Mouse (Mus musculus): ENCODE measurements around the gene Scn2b. TPM values are rescaled to one million over a fixed set of nuclear protein-coding genes. Genes with fewer than 3 reads are reported as not detected.

The Scn2b gene
- polyA plus RNA-seq, 1 experiment from 2014 or later = 1.4 TPM

GRCm38 (mm10) chr9:45145533-45146266 lies 28.1 kb downstream of the Scn2b start:
- no peak overlapping the region for H3K27ac ChIP-seq (replicated peaks in 1 of 2; ENCODE audit: control insufficient read depth in 1 of 2, insufficient read depth in 1 of 2, low read depth in 2 of 2, low read length in 2 of 2)
- no peaks in the 10 kb centered on the region for H3K9me3 ChIP-seq (ENCODE audit: control insufficient read depth, low read length)
- WGBS = 5% methylated on average over 27 of the region's 27 CpGs
- ATAC-seq (ENCODE audit: insufficient number of reproducible peaks, insufficient read depth, low FRiP score, low read depth) = no peak
- peaks cover 75% of the 10 kb centered on the region for H3K27me3 ChIP-seq (ENCODE audit: control insufficient read depth, insufficient read depth, low read length)
- no peak overlapping the region for H3K9ac ChIP-seq (ENCODE audit: low read length)
- H3K4me2 ChIP-seq (ENCODE audit: low read length) = peak overlapping the region; percentile 67
- peaks cover 6 to 7% of the 10 kb centered on the region in 2 experiments; a peak in 2 of 4 replicates for H3K4me1 ChIP-seq (ENCODE audit: control insufficient read depth in 2 of 2, insufficient read depth in 2 of 2, low read length in 2 of 2)
- peak overlapping the region; percentile 37 to 39 for H3K4me3 ChIP-seq (ENCODE audit: control insufficient read depth in 1 of 2, insufficient read depth in 1 of 2, low read depth in 1 of 2, low read length in 2 of 2)
- H3K36me3 ChIP-seq (ENCODE audit: control insufficient read depth, insufficient read depth, low read length) = no peaks in the 10 kb centered on the region

- H3K4me1 ChIP-seq (ENCODE audit: control insufficient read depth in 2 of 2, insufficient read depth in 2 of 2, low read length in 2 of 2) = peaks cover 6 to 7% of the 10 kb centered on the region in 2 experiments; a peak in 2 of 4 replicates
- 2% methylated on average over 5 of the region's 5 CpGs for WGBS
- no peak overlapping the region for H3K27ac ChIP-seq (replicated peaks in 1 of 2; ENCODE audit: control insufficient read depth in 1 of 2, insufficient read depth in 1 of 2, low read depth in 2 of 2, low read length in 2 of 2)
- peak overlapping the region; percentile 67 for H3K4me2 ChIP-seq (ENCODE audit: low read length)
- peaks cover 73% of the 10 kb centered on the region for H3K27me3 ChIP-seq (ENCODE audit: control insufficient read depth, insufficient read depth, low read length)
- no peaks in the 10 kb centered on the region for H3K36me3 ChIP-seq (ENCODE audit: control insufficient read depth, insufficient read depth, low read length)
- no peaks in the 10 kb centered on the region for H3K9me3 ChIP-seq (ENCODE audit: control insufficient read depth, low read length)
- no peak for ATAC-seq (ENCODE audit: insufficient number of reproducible peaks, insufficient read depth, low FRiP score, low read depth)
- H3K9ac ChIP-seq (ENCODE audit: low read length) = no peak overlapping the region
- H3K4me3 ChIP-seq (ENCODE audit: control insufficient read depth in 1 of 2, insufficient read depth in 1 of 2, low read depth in 1 of 2, low read length in 2 of 2) = peak overlapping the region; percentile 37 to 39
Measured at GRCm38 (mm10) chr9:45146267-45146597, 28.6 kb downstream of the Scn2b start.

GRCm38 (mm10) chr9:45150933-45151332 lies 33.4 kb downstream of the Scn2b start:
- H3K9me3 ChIP-seq (ENCODE audit: control insufficient read depth, low read length) = no peaks in the 10 kb centered on the region
- peaks cover 33% of the 10 kb centered on the region for H3K27me3 ChIP-seq (ENCODE audit: control insufficient read depth, insufficient read depth, low read length)
- H3K9ac ChIP-seq (ENCODE audit: low read length) = no peak overlapping the region
- H3K4me2 ChIP-seq (ENCODE audit: low read length) = no peak overlapping the region
- H3K4me3 ChIP-seq (ENCODE audit: control insufficient read depth in 1 of 2, insufficient read depth in 1 of 2, low read depth in 1 of 2, low read length in 2 of 2) = no peak overlapping the region
- H3K36me3 ChIP-seq (ENCODE audit: control insufficient read depth, insufficient read depth, low read length) = no peaks in the 10 kb centered on the region
- no peak for ATAC-seq (ENCODE audit: insufficient number of reproducible peaks, insufficient read depth, low FRiP score, low read depth)
- 63% methylated on average over 1 of the region's 1 CpGs for WGBS
- H3K4me1 ChIP-seq (ENCODE audit: control insufficient read depth in 2 of 2, insufficient read depth in 2 of 2, low read length in 2 of 2) = peaks cover 2% of the 10 kb centered on the region in 2 experiments; a peak in 2 of 4 replicates
- H3K27ac ChIP-seq (replicated peaks in 1 of 2; ENCODE audit: control insufficient read depth in 1 of 2, insufficient read depth in 1 of 2, low read depth in 2 of 2, low read length in 2 of 2) = no peak overlapping the region

- ATAC-seq (ENCODE audit: insufficient number of reproducible peaks, insufficient read depth, low FRiP score, low read depth) = no peak
- Histone ChIP-seq H3K4me1 (ENCODE audit: control insufficient read depth in 2 of 2, insufficient read depth in 2 of 2, low read length in 2 of 2) (no peaks in the 10 kb centered on the region), H3K4me3 (ENCODE audit: control insufficient read depth in 1 of 2, insufficient read depth in 1 of 2, low read depth in 1 of 2, low read length in 2 of 2) (no peak overlapping the region), H3K36me3 (ENCODE audit: control insufficient read depth, insufficient read depth, low read length) (no peaks in the 10 kb centered on the region), H3K27me3 (ENCODE audit: control insufficient read depth, insufficient read depth, low read length) (peaks cover 12% of the 10 kb centered on the region), H3K4me2 (ENCODE audit: low read length) (no peak overlapping the region), H3K9me3 (ENCODE audit: control insufficient read depth, low read length) (0 out of 2 replicates have a peak, but pooled peaks cover 2% of the 10 kb centered on the region), H3K9ac (ENCODE audit: low read length) (no peak overlapping the region), H3K27ac (replicated peaks in 1 of 2; ENCODE audit: control insufficient read depth in 1 of 2, insufficient read depth in 1 of 2, low read depth in 2 of 2, low read length in 2 of 2) (no peak overlapping the region)
- WGBS = 48% methylated on average over 7 of the region's 7 CpGs
Measured at GRCm38 (mm10) chr9:45153361-45153760, 35.8 kb downstream of the Scn2b start.

- Histone ChIP-seq H3K9ac (ENCODE audit: low read length) (no peak overlapping the region), H3K4me1 (ENCODE audit: control insufficient read depth in 2 of 2, insufficient read depth in 2 of 2, low read length in 2 of 2) (no peaks in the 10 kb centered on the region), H3K9me3 (ENCODE audit: control insufficient read depth, low read length) (no peaks in the 10 kb centered on the region), H3K36me3 (ENCODE audit: control insufficient read depth, insufficient read depth, low read length) (no peaks in the 10 kb centered on the region), H3K27me3 (ENCODE audit: control insufficient read depth, insufficient read depth, low read length) (no peaks in the 10 kb centered on the region), H3K4me3 (ENCODE audit: control insufficient read depth in 1 of 2, insufficient read depth in 1 of 2, low read depth in 1 of 2, low read length in 2 of 2) (no peak overlapping the region), H3K4me2 (ENCODE audit: low read length) (no peak overlapping the region), H3K27ac (replicated peaks in 1 of 2; ENCODE audit: control insufficient read depth in 1 of 2, insufficient read depth in 1 of 2, low read depth in 2 of 2, low read length in 2 of 2) (no peak overlapping the region)
- ATAC-seq (ENCODE audit: insufficient number of reproducible peaks, insufficient read depth, low FRiP score, low read depth) = no peak
- WGBS = 58% methylated on average over 5 of the region's 5 CpGs
Measured at GRCm38 (mm10) chr9:45167903-45168302, 50.3 kb downstream of the Scn2b start.

GRCm38 (mm10) chr9:45170150-45170549 lies 52.6 kb downstream of the Scn2b start:
- H3K27ac ChIP-seq (replicated peaks in 1 of 2; ENCODE audit: control insufficient read depth in 1 of 2, insufficient read depth in 1 of 2, low read depth in 2 of 2, low read length in 2 of 2) = no peak overlapping the region
- WGBS = 87% methylated on average over 5 of the region's 5 CpGs
- H3K4me3 ChIP-seq (ENCODE audit: control insufficient read depth in 1 of 2, insufficient read depth in 1 of 2, low read depth in 1 of 2, low read length in 2 of 2) = no peak overlapping the region
- no peaks in the 10 kb centered on the region for H3K27me3 ChIP-seq (ENCODE audit: control insufficient read depth, insufficient read depth, low read length)
- no peak overlapping the region for H3K4me2 ChIP-seq (ENCODE audit: low read length)
- no peak overlapping the region for H3K9ac ChIP-seq (ENCODE audit: low read length)
- H3K4me1 ChIP-seq (ENCODE audit: control insufficient read depth in 2 of 2, insufficient read depth in 2 of 2, low read length in 2 of 2) = no peaks in the 10 kb centered on the region
- no peaks in the 10 kb centered on the region for H3K36me3 ChIP-seq (ENCODE audit: control insufficient read depth, insufficient read depth, low read length)
- ATAC-seq (ENCODE audit: insufficient number of reproducible peaks, insufficient read depth, low FRiP score, low read depth) = no peak
- no peaks in the 10 kb centered on the region for H3K9me3 ChIP-seq (ENCODE audit: control insufficient read depth, low read length)

GRCm38 (mm10) chr9:45171073-45171610 lies 53.6 kb downstream of the Scn2b start:
- Histone ChIP-seq H3K4me3 (ENCODE audit: control insufficient read depth in 1 of 2, insufficient read depth in 1 of 2, low read depth in 1 of 2, low read length in 2 of 2) (no peak overlapping the region), H3K36me3 (ENCODE audit: control insufficient read depth, insufficient read depth, low read length) (no peaks in the 10 kb centered on the region), H3K9me3 (ENCODE audit: control insufficient read depth, low read length) (no peaks in the 10 kb centered on the region), H3K27me3 (ENCODE audit: control insufficient read depth, insufficient read depth, low read length) (no peaks in the 10 kb centered on the region), H3K4me2 (ENCODE audit: low read length) (no peak overlapping the region), H3K27ac (replicated peaks in 1 of 2; ENCODE audit: control insufficient read depth in 1 of 2, insufficient read depth in 1 of 2, low read depth in 2 of 2, low read length in 2 of 2) (no peak overlapping the region), H3K4me1 (ENCODE audit: control insufficient read depth in 2 of 2, insufficient read depth in 2 of 2, low read length in 2 of 2) (no peaks in the 10 kb centered on the region), H3K9ac (ENCODE audit: low read length) (no peak overlapping the region)
- ATAC-seq (ENCODE audit: insufficient number of reproducible peaks, insufficient read depth, low FRiP score, low read depth) = no peak
- WGBS = 60% methylated on average over 1 of the region's 1 CpGs

- Histone ChIP-seq H3K4me3 (ENCODE audit: control insufficient read depth in 1 of 2, insufficient read depth in 1 of 2, low read depth in 1 of 2, low read length in 2 of 2) (no peak overlapping the region), H3K36me3 (ENCODE audit: control insufficient read depth, insufficient read depth, low read length) (no peaks in the 10 kb centered on the region), H3K27ac (replicated peaks in 1 of 2; ENCODE audit: control insufficient read depth in 1 of 2, insufficient read depth in 1 of 2, low read depth in 2 of 2, low read length in 2 of 2) (no peak overlapping the region), H3K9ac (ENCODE audit: low read length) (no peak overlapping the region), H3K4me2 (ENCODE audit: low read length) (no peak overlapping the region), H3K9me3 (ENCODE audit: control insufficient read depth, low read length) (no peaks in the 10 kb centered on the region), H3K4me1 (ENCODE audit: control insufficient read depth in 2 of 2, insufficient read depth in 2 of 2, low read length in 2 of 2) (no peaks in the 10 kb centered on the region), H3K27me3 (ENCODE audit: control insufficient read depth, insufficient read depth, low read length) (no peaks in the 10 kb centered on the region)
- WGBS = 57% methylated on average over 3 of the region's 3 CpGs
- no peak for ATAC-seq (ENCODE audit: insufficient number of reproducible peaks, insufficient read depth, low FRiP score, low read depth)
Measured at GRCm38 (mm10) chr9:45173475-45173874, 55.9 kb downstream of the Scn2b start.
